Mouse (Mus musculus): ENCODE results near the gene Gm20822.
"Not testable (repeated sequence)": the region's sequence is repeated elsewhere in the genome, so short reads cannot be mapped to it uniquely, and the experiment has no call there.

The Gm20822 gene

DNA sequence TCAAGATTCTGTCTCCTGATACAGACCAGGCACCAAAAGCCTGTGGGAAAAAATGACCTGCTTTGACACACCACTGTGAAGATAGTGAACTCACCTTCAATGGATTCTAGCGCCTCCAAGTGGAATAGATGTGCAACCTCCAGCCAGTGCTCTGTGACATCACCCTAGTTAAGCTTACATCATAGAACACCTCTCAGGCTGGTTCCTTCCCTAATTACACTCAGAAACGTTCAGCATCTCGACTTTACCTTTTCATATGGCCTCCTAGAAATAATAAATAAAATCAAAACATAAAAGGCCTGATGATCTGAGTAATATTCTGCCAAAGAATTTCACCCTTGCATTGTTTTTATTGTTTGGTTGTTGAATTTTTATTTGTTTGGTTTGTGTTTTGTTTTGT, at the start of gene Gm20822:
Gene Gm20822, minus strand, starts transcription at position 101 of the 400 bp plus-strand sequence.
- not testable (repeated sequence) for DNase-seq
